Mouse (Mus musculus) brain, embryonic 14.5 days (tissue): ENCODE data around the gene Edc4.

Experiments
- CTCF ChIP-seq: fragments of 200-500 bp; IDR thresholded peaks from 2 replicates; pipeline ENCODE4 v1.5.1; 2012; ENCODE audit warnings: inconsistent platforms, mild to moderate bottlenecking, moderate library complexity, borderline replicate concordance; ENCODE audit not compliant: insufficient read depth, insufficient read length; ENCODE audit errors: extremely low read depth
- POLR2A ChIP-seq: fragments of 200-500 bp; IDR thresholded peaks from 2 replicates; pipeline ENCODE4 v1.6.1; 2012; ENCODE audit warnings: mild to moderate bottlenecking, inconsistent platforms, borderline replicate concordance; ENCODE audit not compliant: poor library complexity, insufficient read depth, insufficient read length, severe bottlenecking; ENCODE audit errors: extremely low read depth

- TF ChIP-seq CTCF: no peak
- TF ChIP-seq POLR2A: no peak
Measured at GRCm38 (mm10) chr8:105858495-105858894, 22.2 kb upstream of the Edc4 start.
